Mouse (Mus musculus) spleen, adult 2 months (tissue): ENCODE data around the gene Garnl3.

Source experiments
- CTCF ChIP-seq: fragments of 200-500 bp; IDR thresholded peaks from 2 replicates; pipeline ENCODE4 v1.5.1; 2011; ENCODE audit warnings: mild to moderate bottlenecking, inconsistent platforms; ENCODE audit not compliant: insufficient read depth, insufficient read length, insufficient replicate concordance; ENCODE audit errors: extremely low read depth
- POLR2A ChIP-seq: fragments of 200-500 bp; IDR thresholded peaks from 2 replicates; pipeline ENCODE4 v1.6.1; 2011; ENCODE audit warnings: low read depth, low read length, inconsistent platforms

- TF ChIP-seq POLR2A (no peak), CTCF (no peak)
These were observed 184.0 kb downstream of the Garnl3 start for GRCm38 (mm10) chr2:32947454-32947853.
